Mouse (Mus musculus): Measurements from ENCODE around the gene Dpp10.

The Dpp10 gene

DNA sequence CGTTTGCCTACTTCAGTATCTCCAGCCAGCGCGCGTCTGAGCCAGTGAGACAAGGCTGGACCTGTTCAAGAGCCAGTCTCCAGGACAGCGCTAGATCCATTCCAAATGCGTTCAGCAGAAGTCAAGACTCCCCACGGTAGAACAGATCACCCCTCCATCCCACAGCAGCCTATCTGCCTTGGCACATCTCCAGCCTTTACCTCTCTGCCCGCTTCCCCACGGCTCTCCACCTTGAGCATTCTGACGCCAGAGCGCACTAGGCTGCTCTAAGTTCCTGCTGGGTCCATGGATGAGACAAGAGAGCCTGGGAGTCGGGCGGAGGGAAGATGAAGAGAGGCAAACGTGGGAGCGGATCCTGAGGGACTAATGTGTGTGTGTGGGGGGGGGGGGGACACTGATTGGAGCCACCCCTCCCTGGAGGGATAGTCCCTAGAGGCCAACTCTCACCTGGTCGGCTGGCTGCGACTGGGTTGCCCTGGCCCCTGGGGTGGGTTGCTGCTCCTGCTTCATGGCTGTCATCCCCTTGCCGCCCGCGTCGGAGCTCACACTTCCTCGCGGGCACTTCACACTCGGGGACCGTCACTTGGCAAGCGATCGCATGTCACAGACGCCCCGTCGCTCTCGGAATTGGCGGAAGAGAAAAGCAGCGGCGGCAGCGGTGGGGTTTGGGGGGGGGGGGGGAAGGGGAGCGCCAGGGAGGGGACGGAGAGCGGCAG is at the start of gene Dpp10:
Dpp10 (minus strand) TSS at position 635 of the 716 bp plus-strand sequence.
- TF ChIP-seq GATA4 (IDR thresholded peaks at IDR 0.05; ENCODE audit: insufficient replicate concordance, low read length): no peak

GRCm38 (mm10) chr1:124048544-124048943 is 3.2 kb upstream of the Dpp10 start:
- TF ChIP-seq GATA4 (IDR thresholded peaks at IDR 0.05; ENCODE audit: insufficient replicate concordance, low read length): no peak

DNA sequence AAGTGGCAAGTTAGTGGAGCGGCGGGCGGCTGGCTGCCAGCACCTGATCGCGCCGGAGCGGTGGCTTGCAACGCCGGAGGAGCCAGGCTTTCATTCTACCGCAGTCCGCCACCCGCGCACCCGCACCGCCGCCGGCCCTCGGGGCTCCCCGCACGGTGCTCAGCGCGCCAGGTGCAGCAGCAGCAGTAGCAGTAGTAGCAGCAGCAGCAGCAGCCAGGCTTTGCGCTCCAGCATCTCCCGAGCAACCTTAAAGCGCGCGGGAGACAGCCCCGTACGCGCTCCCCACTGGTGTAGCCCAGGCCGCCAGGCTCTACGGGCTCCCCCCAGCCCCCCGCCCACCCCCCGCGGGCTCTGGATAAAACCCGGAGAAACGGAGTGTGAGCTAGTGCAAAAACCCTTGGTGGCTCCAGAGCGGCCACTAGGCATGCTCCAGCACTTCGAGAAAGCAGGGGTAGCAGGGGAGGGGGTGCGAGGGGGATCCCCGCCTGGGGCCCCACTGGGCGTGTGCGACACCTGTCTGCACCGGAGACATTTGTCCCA is 472 bp upstream of the Dpp10 start:
- TF ChIP-seq GATA4 (IDR thresholded peaks at IDR 0.05; ENCODE audit: insufficient replicate concordance, low read length): no peak

DNA sequence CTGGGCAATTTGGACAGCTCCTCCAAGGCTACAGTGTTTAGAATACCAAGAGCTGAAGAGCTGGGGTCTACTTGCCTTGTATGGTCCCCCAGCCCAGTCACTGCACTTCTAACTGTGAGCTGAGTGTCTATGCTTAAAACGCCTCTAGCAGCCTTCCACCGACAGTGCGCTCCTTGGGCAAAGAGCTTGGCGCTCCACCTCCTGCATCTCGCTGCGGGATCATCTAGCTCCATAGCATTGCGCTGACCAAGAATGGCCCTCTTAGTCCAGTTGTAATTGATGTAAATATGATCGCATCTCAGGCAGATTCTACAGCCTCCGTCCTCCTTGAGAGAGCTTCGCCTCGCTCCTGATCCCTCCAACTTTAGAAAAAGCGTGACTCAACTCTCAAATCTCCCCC is 1.2 kb downstream of the Dpp10 start:
- TF ChIP-seq GATA4 (IDR thresholded peaks at IDR 0.05; ENCODE audit: insufficient replicate concordance, low read length): no peak

- TF ChIP-seq GATA4 (IDR thresholded peaks at IDR 0.05; ENCODE audit: insufficient replicate concordance, low read length): no peak
Measured at GRCm38 (mm10) chr1:124043421-124043820, 1.9 kb downstream of the Dpp10 start.

GRCm38 (mm10) chr1:124041559-124041958 is 3.8 kb downstream of the Dpp10 start:
- TF ChIP-seq GATA4 (IDR thresholded peaks at IDR 0.05; ENCODE audit: insufficient replicate concordance, low read length): no peak

- TF ChIP-seq GATA4 (IDR thresholded peaks at IDR 0.05; ENCODE audit: insufficient replicate concordance, low read length): no peak
Measured at GRCm38 (mm10) chr1:124035306-124035990, 9.9 kb downstream of the Dpp10 start.

GRCm38 (mm10) chr1:124032677-124033076 is 12.7 kb downstream of the Dpp10 start:
- no peak for TF ChIP-seq GATA4 (IDR thresholded peaks at IDR 0.05; ENCODE audit: insufficient replicate concordance, low read length)

DNA sequence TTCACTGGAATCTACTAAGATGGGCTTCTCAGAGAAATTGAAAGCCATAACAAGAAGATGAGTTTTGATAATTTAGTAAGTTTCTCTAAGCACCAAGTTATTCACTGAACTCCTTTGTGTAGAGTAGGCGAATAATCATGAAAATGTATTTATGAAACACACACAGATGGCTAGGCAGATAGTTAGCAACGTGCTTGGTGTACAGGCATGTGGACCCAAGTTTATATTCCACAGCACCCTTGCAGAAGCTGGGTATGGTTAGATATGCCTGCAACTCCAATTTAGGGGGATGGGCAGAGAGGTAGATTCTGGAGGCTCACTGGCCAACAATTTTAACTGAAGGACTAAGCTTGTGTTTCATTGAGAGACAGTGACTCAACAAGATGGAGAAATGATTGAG is 13.4 kb downstream of the Dpp10 start:
- no peak for TF ChIP-seq GATA4 (IDR thresholded peaks at IDR 0.05; ENCODE audit: insufficient replicate concordance, low read length)

DNA sequence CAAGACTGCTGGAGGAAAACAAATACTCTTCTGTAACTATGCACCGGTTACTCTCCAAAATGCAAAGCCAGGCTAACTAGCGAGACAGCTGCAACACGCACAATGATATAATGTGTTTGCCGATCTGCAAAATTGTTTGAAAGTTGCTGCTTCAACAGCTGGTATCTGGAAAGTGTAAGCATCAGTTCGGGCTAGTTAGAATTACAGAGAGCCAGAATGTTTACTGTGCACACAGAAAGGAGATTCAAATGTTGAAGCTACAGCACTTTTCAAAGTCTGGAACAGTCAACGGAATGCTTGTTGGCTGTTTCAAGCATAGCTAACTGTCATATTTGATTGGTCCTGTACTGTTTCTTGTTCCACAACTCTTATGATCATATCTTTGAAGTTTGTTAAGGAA is 42.6 kb downstream of the Dpp10 start:
- TF ChIP-seq GATA4 (IDR thresholded peaks at IDR 0.05; ENCODE audit: insufficient replicate concordance, low read length): no peak

- no peak for TF ChIP-seq GATA4 (IDR thresholded peaks at IDR 0.05; ENCODE audit: insufficient replicate concordance, low read length)
Measured at GRCm38 (mm10) chr1:123995780-123996179, 49.6 kb downstream of the Dpp10 start.

- TF ChIP-seq GATA4 (IDR thresholded peaks at IDR 0.05; ENCODE audit: insufficient replicate concordance, low read length): no peak
Measured at GRCm38 (mm10) chr1:123985324-123986024, 59.9 kb downstream of the Dpp10 start.

GRCm38 (mm10) chr1:123978597-123978996 is 66.8 kb downstream of the Dpp10 start:
- no peak for TF ChIP-seq GATA4 (IDR thresholded peaks at IDR 0.05; ENCODE audit: insufficient replicate concordance, low read length)

DNA sequence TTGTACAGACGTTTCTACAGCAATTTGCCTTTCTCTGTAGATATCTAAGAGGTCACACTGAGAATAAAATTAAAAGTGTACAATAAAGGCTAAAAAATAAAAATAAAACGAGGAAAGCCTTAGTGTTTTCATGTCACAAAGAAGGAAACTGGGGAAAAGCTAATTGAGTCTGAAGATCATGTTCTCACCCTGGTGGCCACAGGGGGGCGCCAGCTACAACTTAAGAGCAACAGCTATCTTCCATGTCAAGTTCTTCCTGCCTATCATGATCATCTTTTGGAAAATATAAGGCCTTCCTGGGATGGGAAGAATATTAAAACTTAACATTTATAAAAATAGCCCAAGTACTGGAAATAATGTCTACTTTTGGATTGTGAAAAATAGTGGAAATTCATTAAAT is 70.7 kb downstream of the Dpp10 start:
- TF ChIP-seq GATA4 (IDR thresholded peaks at IDR 0.05; ENCODE audit: insufficient replicate concordance, low read length): no peak

DNA sequence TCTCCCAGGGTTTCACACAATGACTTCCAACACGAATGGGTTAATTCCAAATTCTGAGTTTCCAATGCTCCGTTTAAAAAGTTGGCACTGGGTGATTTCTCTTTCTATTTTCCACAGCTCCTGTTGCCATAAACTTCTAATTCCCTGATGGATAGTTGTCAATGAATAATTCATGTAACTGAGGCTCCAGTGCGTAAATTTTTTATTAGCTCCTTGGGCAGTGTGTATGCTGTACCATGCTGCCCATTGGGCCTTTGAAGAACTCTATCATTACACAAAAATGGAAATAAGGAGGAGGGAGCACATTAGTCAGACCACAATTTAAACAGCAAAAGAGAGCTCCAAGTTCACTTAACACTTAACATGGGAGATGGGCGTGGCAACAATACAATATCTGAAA is 99.2 kb downstream of the Dpp10 start:
- no peak for TF ChIP-seq GATA4 (IDR thresholded peaks at IDR 0.05; ENCODE audit: insufficient replicate concordance, low read length)

DNA sequence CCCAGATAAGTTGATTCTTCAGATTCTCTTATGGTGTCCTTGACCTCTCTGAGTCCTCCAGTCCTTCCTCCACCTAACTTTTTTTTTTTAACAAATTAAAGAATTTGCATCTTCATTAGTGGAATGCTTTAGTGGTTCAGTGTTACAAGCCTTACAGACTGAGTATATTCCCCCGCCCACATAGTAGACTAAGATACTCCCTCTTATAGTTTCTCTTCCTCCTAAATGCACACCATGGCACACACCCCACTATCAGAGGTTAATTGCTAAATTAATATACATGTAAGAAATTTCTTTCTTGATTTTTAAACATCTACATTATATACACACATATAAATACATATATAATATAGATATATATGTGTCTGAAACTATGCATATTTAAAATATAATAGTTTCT is 104.5 kb downstream of the Dpp10 start:
- no peak for TF ChIP-seq GATA4 (IDR thresholded peaks at IDR 0.05; ENCODE audit: insufficient replicate concordance, low read length)
